Mouse (Mus musculus): Measurements from ENCODE around the gene Enpp1. TPM values are rescaled to one million over a fixed set of nuclear protein-coding genes. Genes with fewer than 3 reads are reported as not detected.

Gene Enpp1
- polyA plus RNA-seq, 1 experiment, result 26.9 TPM

- TF ChIP-seq POLR2A (IDR thresholded peaks at IDR 0.05; ENCODE audit: low read depth, low read length) (no peak), CTCF (IDR thresholded peaks at IDR 0.05; ENCODE audit: borderline replicate concordance, insufficient read depth, low read length) (no peak)
- H3K4me1 ChIP-seq (ENCODE audit: control insufficient read depth, insufficient read depth, low read length), result peaks cover 3% of the 10 kb centered on the region; the same call in 1 of the 2 replicates
Measured at GRCm38 (mm10) chr10:24640186-24640875, 71.6 kb downstream of the Enpp1 start.

GRCm38 (mm10) chr10:24639596-24639995, 72.4 kb downstream of the Enpp1 start:
- H3K4me1 ChIP-seq (ENCODE audit: control insufficient read depth, insufficient read depth, low read length), result peaks cover 3% of the 10 kb centered on the region; the same call in 1 of the 2 replicates
- H3K4me3 ChIP-seq (ENCODE audit: insufficient read depth, low read length), result no peak overlapping the region
- TF ChIP-seq POLR2A (IDR thresholded peaks at IDR 0.05; ENCODE audit: low read depth, low read length) (no peak), CTCF (IDR thresholded peaks at IDR 0.05; ENCODE audit: borderline replicate concordance, insufficient read depth, low read length) (no peak)
- H3K27ac ChIP-seq (ENCODE audit: insufficient read depth, low read length), result no peak overlapping the region

More at GRCm38 (mm10) chr10:24640186-24640875, 71.6 kb downstream of the Enpp1 start:
- H3K27ac ChIP-seq (ENCODE audit: insufficient read depth, low read length), result no peak overlapping the region
- no peak overlapping the region for H3K4me3 ChIP-seq (ENCODE audit: insufficient read depth, low read length)

DNA sequence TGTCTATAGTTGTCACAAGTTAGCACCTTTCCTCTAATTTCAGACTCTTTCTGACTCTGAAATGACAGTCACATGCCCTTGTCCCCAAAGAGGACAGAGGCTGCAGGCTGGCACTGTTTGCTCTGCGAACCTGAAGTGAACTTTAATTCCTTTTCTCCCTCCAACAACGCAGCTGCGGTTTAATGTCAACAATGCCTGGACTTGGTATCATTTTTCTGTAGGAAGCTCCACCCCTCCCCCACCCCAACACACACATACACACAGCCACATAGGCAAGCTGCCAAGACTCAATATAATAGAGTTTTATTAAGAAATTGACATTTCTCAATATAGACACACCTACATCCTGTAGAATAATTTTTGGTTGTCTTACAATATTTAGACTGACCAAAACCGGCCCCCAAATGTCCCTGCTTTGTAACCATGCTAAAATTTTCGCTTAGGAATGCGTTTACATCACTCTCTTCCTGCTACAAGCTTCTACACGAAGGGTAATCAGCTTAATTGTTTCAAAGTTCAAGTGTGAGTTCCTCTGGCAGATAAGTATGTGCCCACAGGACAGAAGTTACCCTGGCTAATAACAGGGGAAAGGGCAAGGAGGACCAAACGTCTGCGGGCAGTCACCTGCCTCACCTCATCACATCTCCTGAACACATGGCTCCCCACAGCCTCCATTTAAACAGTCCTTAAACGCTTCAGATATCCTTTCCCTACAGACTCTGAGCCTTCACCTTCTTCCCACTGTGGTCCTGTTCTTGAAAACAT, 73.5 kb downstream of the Enpp1 start:
- TF ChIP-seq CTCF (IDR thresholded peaks at IDR 0.05; ENCODE audit: borderline replicate concordance, insufficient read depth, low read length) (no peak), POLR2A (IDR thresholded peaks at IDR 0.05; ENCODE audit: low read depth, low read length) (no peak)
- Histone ChIP-seq H3K27ac (ENCODE audit: insufficient read depth, low read length) (no peak overlapping the region), H3K4me1 (ENCODE audit: control insufficient read depth, insufficient read depth, low read length) (peaks cover 3% of the 10 kb centered on the region; the same call in 1 of the 2 replicates), H3K4me3 (ENCODE audit: insufficient read depth, low read length) (no peak overlapping the region)

DNA sequence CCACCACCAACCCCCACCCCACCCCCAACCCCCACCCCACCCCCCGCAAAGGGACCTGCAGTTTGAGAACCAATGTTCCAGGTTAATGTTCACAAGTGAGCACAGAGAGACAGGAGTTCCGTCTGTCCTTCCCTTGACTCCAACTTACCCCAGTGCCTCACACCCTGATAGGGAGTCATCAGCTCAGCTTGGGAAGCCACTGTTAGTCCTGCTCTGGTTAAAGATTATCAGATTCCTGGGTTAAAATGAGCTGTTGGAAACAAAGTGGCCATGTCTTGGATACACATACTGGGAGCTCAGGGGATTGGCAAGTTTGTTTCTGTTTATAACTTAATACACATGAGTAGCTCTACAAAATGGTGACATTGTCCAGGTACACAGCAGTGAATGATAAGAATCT, 75.0 kb downstream of the Enpp1 start:
- TF ChIP-seq CTCF (IDR thresholded peaks at IDR 0.05; ENCODE audit: borderline replicate concordance, insufficient read depth, low read length), result no peak
- no peak for TF ChIP-seq POLR2A (IDR thresholded peaks at IDR 0.05; ENCODE audit: low read depth, low read length)
- H3K4me3 ChIP-seq (ENCODE audit: insufficient read depth, low read length), result no peak overlapping the region
- H3K27ac ChIP-seq (ENCODE audit: insufficient read depth, low read length), result no peak overlapping the region
- H3K4me1 ChIP-seq (ENCODE audit: control insufficient read depth, insufficient read depth, low read length), result peaks cover 3% of the 10 kb centered on the region; the same call in 1 of the 2 replicates

- Histone ChIP-seq H3K27ac (ENCODE audit: insufficient read depth, low read length) (no peak overlapping the region), H3K4me1 (ENCODE audit: control insufficient read depth, insufficient read depth, low read length) (peaks cover 3% of the 10 kb centered on the region; the same call in 1 of the 2 replicates), H3K4me3 (ENCODE audit: insufficient read depth, low read length) (no peak overlapping the region)
- TF ChIP-seq POLR2A (IDR thresholded peaks at IDR 0.05; ENCODE audit: low read depth, low read length) (no peak), CTCF (IDR thresholded peaks at IDR 0.05; ENCODE audit: borderline replicate concordance, insufficient read depth, low read length) (no peak)
Measured at GRCm38 (mm10) chr10:24635884-24636283, 76.1 kb downstream of the Enpp1 start.

- TF ChIP-seq POLR2A (IDR thresholded peaks at IDR 0.05; ENCODE audit: low read depth, low read length), result no peak
- no peak for TF ChIP-seq CTCF (IDR thresholded peaks at IDR 0.05; ENCODE audit: borderline replicate concordance, insufficient read depth, low read length)
- no peak overlapping the region for H3K27ac ChIP-seq (ENCODE audit: insufficient read depth, low read length)
- peaks cover 3% of the 10 kb centered on the region; the same call in 1 of the 2 replicates for H3K4me1 ChIP-seq (ENCODE audit: control insufficient read depth, insufficient read depth, low read length)
- H3K4me3 ChIP-seq (ENCODE audit: insufficient read depth, low read length), result no peak overlapping the region
Measured at GRCm38 (mm10) chr10:24635331-24635815, 76.6 kb downstream of the Enpp1 start.

- TF ChIP-seq POLR2A (IDR thresholded peaks at IDR 0.05; ENCODE audit: low read depth, low read length) (no peak), CTCF (IDR thresholded peaks at IDR 0.05; ENCODE audit: borderline replicate concordance, insufficient read depth, low read length) (no peak)
- Histone ChIP-seq H3K4me1 (ENCODE audit: control insufficient read depth, insufficient read depth, low read length) (peaks cover 3% of the 10 kb centered on the region; the same call in 1 of the 2 replicates), H3K4me3 (ENCODE audit: insufficient read depth, low read length) (no peak overlapping the region), H3K27ac (ENCODE audit: insufficient read depth, low read length) (no peak overlapping the region)
Measured at GRCm38 (mm10) chr10:24634288-24634687, 77.7 kb downstream of the Enpp1 start.

DNA sequence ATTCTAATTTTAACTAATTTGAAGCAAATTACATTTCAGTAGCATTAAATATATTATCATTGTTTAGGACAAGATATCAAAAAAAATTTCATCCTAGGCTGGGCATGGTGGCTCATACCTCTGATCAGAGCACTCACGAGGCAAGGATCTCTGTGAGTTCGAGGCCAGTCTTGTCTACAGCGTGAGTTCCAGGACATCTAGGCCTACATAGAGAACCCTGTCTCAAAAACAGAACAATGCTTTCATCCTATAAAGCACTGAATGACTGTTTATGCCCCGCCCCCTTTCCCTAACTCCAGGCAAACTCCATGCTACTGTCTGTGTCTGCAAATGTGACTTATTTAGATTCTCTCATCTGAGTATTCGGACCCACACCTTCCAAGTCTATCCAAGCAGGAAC, 80.8 kb downstream of the Enpp1 start:
- TF ChIP-seq POLR2A (IDR thresholded peaks at IDR 0.05; ENCODE audit: low read depth, low read length) (no peak), CTCF (IDR thresholded peaks at IDR 0.05; ENCODE audit: borderline replicate concordance, insufficient read depth, low read length) (no peak)
- Histone ChIP-seq H3K4me1 (ENCODE audit: control insufficient read depth, insufficient read depth, low read length) (no peaks in the 10 kb centered on the region), H3K27ac (ENCODE audit: insufficient read depth, low read length) (no peak overlapping the region), H3K4me3 (ENCODE audit: insufficient read depth, low read length) (no peak overlapping the region)

- no peak overlapping the region for H3K27ac ChIP-seq (ENCODE audit: insufficient read depth, low read length)
- TF ChIP-seq CTCF (IDR thresholded peaks at IDR 0.05; ENCODE audit: borderline replicate concordance, insufficient read depth, low read length), result peak; percentile 50
- TF ChIP-seq POLR2A (IDR thresholded peaks at IDR 0.05; ENCODE audit: low read depth, low read length), result no peak
- no peak overlapping the region for H3K4me3 ChIP-seq (ENCODE audit: insufficient read depth, low read length)
- no peaks in the 10 kb centered on the region for H3K4me1 ChIP-seq (ENCODE audit: control insufficient read depth, insufficient read depth, low read length)
Measured at GRCm38 (mm10) chr10:24630469-24631081, 81.4 kb downstream of the Enpp1 start.

All from embryonic fibroblast, embryonic 13.5 days (primary cell).